ENCODE assay signal across 21 mouse cellular contexts in the genomic region with DNA sequence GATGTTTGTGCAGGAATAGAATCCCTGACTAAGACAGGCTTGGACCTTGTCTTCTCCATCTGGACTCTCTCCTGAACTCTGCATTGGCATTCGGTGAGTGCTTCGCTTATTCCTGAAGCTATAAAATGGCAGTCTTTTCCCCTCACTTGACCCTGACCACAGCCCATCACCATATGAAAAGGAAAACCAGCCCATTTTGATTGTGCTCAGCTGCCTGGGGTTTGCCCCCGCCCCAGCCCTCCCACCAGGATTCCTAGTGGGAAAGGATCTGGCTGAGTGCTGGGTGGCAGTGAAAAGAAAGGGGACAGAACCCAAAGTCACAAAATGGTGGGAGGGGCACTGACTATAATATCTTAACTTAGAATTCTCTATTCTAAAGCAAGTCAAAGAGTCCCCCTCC. TPM values are rescaled to one million over a fixed set of nuclear protein-coding genes. Genes with fewer than 3 reads are reported as not detected.
DNase-seq lines count a peak whose midpoint lies in the region; ATAC-seq lines count a peak whose summit lies in the region.
"Had no signal": no experiment of that assay in that cellular context is flagged by ENCODE, and none has a peak within 500 bp of the region (broad histone marks: within the 10 kb centered on the region; RNA-seq: fewer than 3 reads in every experiment).

No protein-coding gene starts in this region.

- no peak overlapping the region for H3K9ac ChIP-seq in hindbrain, embryonic 13.5 days
- H3K9ac ChIP-seq in neural tube, embryonic 11.5 days (ENCODE audit: low read length) = no peak overlapping the region
- no peak overlapping the region for H3K9ac ChIP-seq in intestine, embryonic 15.5 days
- H3K9ac ChIP-seq: heart, embryonic 13.5 days; hindbrain, embryonic 15.5 days had no signal

- H3K9me3 ChIP-seq in hindbrain, embryonic 10.5 days = no peaks in the 10 kb centered on the region
- H3K9me3 ChIP-seq in hindbrain, embryonic 13.5 days = no peaks in the 10 kb centered on the region
- H3K9me3 ChIP-seq in neural tube, embryonic 11.5 days (ENCODE audit: control insufficient read depth, low read length) = no peaks in the 10 kb centered on the region
- no peaks in the 10 kb centered on the region for H3K9me3 ChIP-seq in intestine, embryonic 15.5 days
- H3K9me3 ChIP-seq: embryonic facial prominence, embryonic 10.5 days; heart, embryonic 13.5 days; hindbrain, embryonic 15.5 days had no signal

- ATAC-seq in hindbrain, embryonic 13.5 days (ENCODE audit: low FRiP score) = no peak
- no peak for ATAC-seq in neural tube, embryonic 11.5 days (ENCODE audit: insufficient read depth, low FRiP score, low TSS enrichment)
- no peak for ATAC-seq in intestine, embryonic 15.5 days
- ATAC-seq: forebrain, embryonic 14.5 days; inflammation-experienced regulatory T-cells, adult 6 months had no signal

- peak overlapping the region; percentile 51; the same call in 1 of the 2 replicates for H3K27ac ChIP-seq in hindbrain, embryonic 10.5 days
- H3K27ac ChIP-seq in hindbrain, embryonic 13.5 days = no peak overlapping the region
- no peak overlapping the region for H3K27ac ChIP-seq in neural tube, embryonic 11.5 days (ENCODE audit: low read depth, low read length)
- no peak overlapping the region for H3K27ac ChIP-seq in intestine, embryonic 15.5 days
- H3K27ac ChIP-seq: embryonic facial prominence, embryonic 10.5 days; gastrocnemius, adult 2 months; heart, embryonic 13.5 days; hindbrain, embryonic 15.5 days had no signal

- peaks cover 6% of the 10 kb centered on the region; the same call in 1 of the 2 replicates for H3K27me3 ChIP-seq in hindbrain, embryonic 10.5 days (ENCODE audit: insufficient read depth, poor library complexity, severe bottlenecking)
- H3K27me3 ChIP-seq in hindbrain, embryonic 13.5 days = no peaks in the 10 kb centered on the region
- H3K27me3 ChIP-seq in neural tube, embryonic 11.5 days (ENCODE audit: control insufficient read depth, insufficient read depth, low read length) = no peaks in the 10 kb centered on the region
- no peaks in the 10 kb centered on the region for H3K27me3 ChIP-seq in intestine, embryonic 15.5 days (replicated peaks)
- H3K27me3 ChIP-seq: hindbrain, embryonic 15.5 days had no signal

- H3K4me2 ChIP-seq in hindbrain, embryonic 13.5 days = no peak overlapping the region
- H3K4me2 ChIP-seq in neural tube, embryonic 11.5 days (ENCODE audit: low read depth) = no peak overlapping the region
- H3K4me2 ChIP-seq in intestine, embryonic 15.5 days (replicated peaks) = no peak overlapping the region
- H3K4me2 ChIP-seq: heart, embryonic 13.5 days; hindbrain, embryonic 15.5 days had no signal

- DNase-seq in hindbrain, embryonic 10.5 days (ENCODE audit: low spot score) = peak; percentile 19
- peak; percentile 12 for DNase-seq in neural tube, embryonic 11.5 days (ENCODE audit: low spot score)
- no peak for DNase-seq in neural tube, embryonic 10.5 days (ENCODE audit: extremely low spot score, low spot score)
- peak; percentile 91 for DNase-seq in ZHBTc4 (ENCODE audit: low read depth, low spot score)
- no peak for DNase-seq in kidney, postnatal 36 days
- DNase-seq: adrenal gland, adult 2 months; adrenal gland, postnatal 36 days; cerebellum, adult 2 months; cerebellum, postnatal 10 days; gastrocnemius, adult 2 months; gastrocnemius, postnatal 25 days; heart, postnatal 4 days had no signal

- H3K4me3 ChIP-seq in hindbrain, embryonic 10.5 days = no peak overlapping the region
- no peak overlapping the region for H3K4me3 ChIP-seq in hindbrain, embryonic 13.5 days
- no peak overlapping the region for H3K4me3 ChIP-seq in neural tube, embryonic 11.5 days (ENCODE audit: low read depth, low read length)
- no peak overlapping the region for H3K4me3 ChIP-seq in intestine, embryonic 15.5 days (replicated peaks)
- H3K4me3 ChIP-seq: embryonic facial prominence, embryonic 10.5 days; gastrocnemius, adult 2 months; heart, embryonic 13.5 days; hindbrain, embryonic 15.5 days had no signal

- H3K4me1 ChIP-seq in hindbrain, embryonic 10.5 days (replicated peaks) = peaks cover 9% of the 10 kb centered on the region
- H3K4me1 ChIP-seq in hindbrain, embryonic 13.5 days (replicated peaks) = no peaks in the 10 kb centered on the region
- no peaks in the 10 kb centered on the region for H3K4me1 ChIP-seq in neural tube, embryonic 11.5 days (ENCODE audit: control insufficient read depth, insufficient read depth, low read length)
- H3K4me1 ChIP-seq in intestine, embryonic 15.5 days (replicated peaks) = no peaks in the 10 kb centered on the region
- H3K4me1 ChIP-seq: embryonic facial prominence, embryonic 10.5 days; heart, embryonic 13.5 days; hindbrain, embryonic 15.5 days had no signal

- no peaks in the 10 kb centered on the region; the same call in 1 of the 2 replicates for H3K36me3 ChIP-seq in hindbrain, embryonic 10.5 days
- H3K36me3 ChIP-seq in hindbrain, embryonic 13.5 days = peaks cover 38% of the 10 kb centered on the region
- H3K36me3 ChIP-seq in neural tube, embryonic 11.5 days (ENCODE audit: control insufficient read depth, insufficient read depth, low read length) = no peaks in the 10 kb centered on the region
- no peaks in the 10 kb centered on the region for H3K36me3 ChIP-seq in intestine, embryonic 15.5 days
- H3K36me3 ChIP-seq: embryonic facial prominence, embryonic 10.5 days; heart, embryonic 13.5 days had no signal

- WGBS in hindbrain, embryonic 10.5 days = 41% methylated on average over 3 of the region's 3 CpGs
- WGBS in hindbrain, embryonic 13.5 days = 34% methylated on average over 3 of the region's 3 CpGs
- 50% methylated on average over 3 of the region's 3 CpGs for WGBS in neural tube, embryonic 11.5 days
- WGBS in intestine, embryonic 15.5 days = 80% methylated on average over 3 of the region's 3 CpGs

RNA-seq across cellular contexts. Expression of gene Rtp4, which starts 37.9 kb away (rescaled TPM):
- polyA plus RNA-seq in hindbrain, embryonic 10.5 days (2016; fragmentation: Nextera tagmentation; extraction: Ambion mirVana) = 1.2 and 1.5 TPM in 2 replicates
- polyA plus RNA-seq in hindbrain, embryonic 13.5 days (2015; fragmentation: Nextera tagmentation; extraction: Ambion mirVana) = 3.2 and 3.8 TPM in 2 replicates
- polyA plus RNA-seq in neural tube, embryonic 11.5 days (2014; fragmentation: Nextera tagmentation; extraction: Ambion mirVana) = 1.0 and 1.8 TPM in 2 replicates
- 8.2 and 9.6 TPM in 2 replicates for polyA plus RNA-seq in intestine, embryonic 15.5 days (2015; fragmentation: Nextera tagmentation; extraction: Ambion mirVana)

RNA-seq across cellular contexts. Expression of gene Masp1, which starts 38.4 kb away (rescaled TPM):
- polyA plus RNA-seq in hindbrain, embryonic 10.5 days (2016; fragmentation: Nextera tagmentation; extraction: Ambion mirVana) = 6.2 and 19.2 TPM in 2 replicates
- 31.3 and 36.9 TPM in 2 replicates for polyA plus RNA-seq in hindbrain, embryonic 13.5 days (2015; fragmentation: Nextera tagmentation; extraction: Ambion mirVana)
- polyA plus RNA-seq in neural tube, embryonic 11.5 days (2014; fragmentation: Nextera tagmentation; extraction: Ambion mirVana) = 18.9 and 19.0 TPM in 2 replicates
- 4.5 and 4.8 TPM in 2 replicates for polyA plus RNA-seq in intestine, embryonic 15.5 days (2015; fragmentation: Nextera tagmentation; extraction: Ambion mirVana)
- polyA plus RNA-seq: inflammation-experienced regulatory T-cells, adult 6 months had no signal

RNA-seq across cellular contexts. Expression of gene Rtp1, which starts 53.3 kb away (rescaled TPM):
- not detected in 2 replicates for polyA plus RNA-seq in hindbrain, embryonic 10.5 days (2016; fragmentation: Nextera tagmentation; extraction: Ambion mirVana)
- polyA plus RNA-seq in hindbrain, embryonic 13.5 days (2015; fragmentation: Nextera tagmentation; extraction: Ambion mirVana) = 0.10 and 0.12 TPM in 2 replicates
- not detected in 2 replicates for polyA plus RNA-seq in neural tube, embryonic 11.5 days (2014; fragmentation: Nextera tagmentation; extraction: Ambion mirVana)
- not detected in 2 replicates for polyA plus RNA-seq in intestine, embryonic 15.5 days (2015; fragmentation: Nextera tagmentation; extraction: Ambion mirVana)
- polyA plus RNA-seq: adrenal gland, adult 2 months; C2C12; embryonic facial prominence, embryonic 10.5 days; heart, embryonic 13.5 days; heart, postnatal 0 days; inflammation-experienced regulatory T-cells, adult 6 months had no signal

Comparison
In these comparisons a context has a peak if more than half of its experiments do, and no peak if none do; other contexts are left out.
1. DNase-seq: peak in hindbrain, embryonic 10.5 days (single experiment), neural tube, embryonic 11.5 days (single experiment) and ZHBTc4 (single experiment); none in neural tube, embryonic 10.5 days (single experiment) and kidney, postnatal 36 days (0 of 2).